Mouse (Mus musculus): ENCODE results near the gene Wscd2.

Gene Wscd2

DNA sequence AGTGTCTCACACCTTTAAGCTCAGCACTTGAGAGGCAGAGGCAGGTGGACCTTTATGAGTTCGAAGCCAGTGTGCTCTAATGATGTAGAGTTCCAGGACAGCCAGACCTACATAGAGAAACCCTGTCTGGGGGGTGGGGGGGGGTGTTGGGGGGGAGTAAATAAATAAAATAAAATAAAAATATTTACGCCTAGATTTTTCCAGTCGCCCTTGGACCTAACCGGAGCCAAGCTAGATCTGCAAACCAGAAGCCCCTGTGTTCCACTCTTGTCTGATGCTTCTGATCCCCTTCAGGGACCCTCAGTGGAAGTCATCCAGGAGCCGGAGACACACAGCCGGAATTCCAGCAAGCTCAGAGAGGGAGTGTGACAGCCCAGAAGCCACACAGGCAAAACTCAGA lies at the start of gene Wscd2:
Wscd2 (plus strand) TSS at position 301 of the 400 bp plus-strand sequence.
- DNase-seq: no peak

GRCm38 (mm10) chr5:113442180-113442579 lies 48.0 kb upstream of the Wscd2 start:
- DNase-seq: no peak

DNA sequence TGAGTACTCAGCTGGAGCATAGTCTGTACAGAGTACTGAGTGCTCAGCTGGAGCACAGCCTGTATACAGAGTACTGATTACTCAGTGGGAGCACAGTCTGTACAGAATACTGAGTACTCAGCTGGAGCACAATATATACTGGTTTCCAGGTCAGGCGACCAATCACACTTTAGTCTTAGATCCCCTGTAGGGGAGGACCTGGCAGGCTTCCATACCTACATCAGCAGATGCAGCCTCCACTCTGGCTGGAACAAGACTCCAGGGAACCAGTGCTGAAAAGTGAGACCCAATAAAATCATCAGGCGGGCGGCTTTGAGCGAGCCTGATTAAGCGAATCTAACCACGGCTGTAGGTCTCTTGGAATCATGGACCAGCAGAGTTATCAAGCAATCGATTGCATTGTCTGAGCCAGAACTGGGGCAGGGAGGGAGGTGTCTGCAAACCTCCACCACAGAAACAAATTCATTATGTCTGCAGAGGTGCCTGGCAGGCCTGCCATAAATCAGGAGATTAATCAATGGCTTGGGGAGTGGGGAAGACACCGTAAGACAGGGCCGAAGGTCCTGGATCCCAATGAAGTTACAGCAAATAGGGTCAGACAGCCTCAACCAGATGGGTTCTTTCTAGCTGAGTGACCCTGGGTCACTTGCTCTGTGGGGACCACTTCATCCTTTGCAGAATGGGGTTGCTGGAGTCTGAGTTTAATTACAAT lies 42.0 kb upstream of the Wscd2 start:
- no peak for DNase-seq

DNA sequence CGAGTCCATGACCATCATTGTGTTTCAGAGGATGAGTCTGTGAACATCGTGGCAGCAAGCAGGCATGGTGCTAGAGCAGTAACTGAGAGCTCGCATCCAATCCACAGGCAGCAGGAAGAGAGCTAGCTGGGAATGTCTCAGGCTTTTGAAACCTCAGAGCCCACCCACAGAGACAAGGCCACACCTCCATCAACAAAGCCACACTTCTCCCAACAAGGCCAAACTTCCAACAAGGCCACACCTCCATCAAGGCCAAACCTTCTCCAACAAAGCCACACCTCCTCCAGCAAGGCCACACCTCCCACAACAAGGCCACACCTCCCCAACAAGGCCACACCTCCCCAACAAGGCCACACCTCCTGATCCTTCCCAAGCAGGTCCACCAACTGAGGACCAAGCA lies 40.8 kb upstream of the Wscd2 start:
- no peak for DNase-seq

DNA sequence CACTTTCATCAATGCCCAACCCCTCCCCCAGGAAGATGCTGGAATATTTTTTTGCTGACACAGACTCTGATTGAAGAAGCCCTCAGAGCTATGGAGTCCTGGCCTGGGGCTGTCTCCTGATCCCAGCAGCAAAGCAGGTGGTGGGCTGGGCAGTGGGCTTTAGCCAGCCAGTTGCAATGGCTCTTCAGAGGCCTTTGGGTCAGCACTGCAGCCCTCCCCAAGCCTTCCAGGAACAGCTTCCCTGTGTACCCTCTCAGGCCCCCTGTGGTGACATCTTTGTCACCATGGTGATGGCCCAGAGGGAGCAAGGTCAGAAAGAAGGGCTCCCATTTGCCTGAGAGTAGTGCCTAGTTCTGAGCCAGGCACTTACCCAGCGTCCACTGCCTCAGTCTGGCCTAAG lies 37.4 kb upstream of the Wscd2 start:
- no peak for DNase-seq

- no peak for DNase-seq
Measured at GRCm38 (mm10) chr5:113453356-113453755, 36.8 kb upstream of the Wscd2 start.

DNA sequence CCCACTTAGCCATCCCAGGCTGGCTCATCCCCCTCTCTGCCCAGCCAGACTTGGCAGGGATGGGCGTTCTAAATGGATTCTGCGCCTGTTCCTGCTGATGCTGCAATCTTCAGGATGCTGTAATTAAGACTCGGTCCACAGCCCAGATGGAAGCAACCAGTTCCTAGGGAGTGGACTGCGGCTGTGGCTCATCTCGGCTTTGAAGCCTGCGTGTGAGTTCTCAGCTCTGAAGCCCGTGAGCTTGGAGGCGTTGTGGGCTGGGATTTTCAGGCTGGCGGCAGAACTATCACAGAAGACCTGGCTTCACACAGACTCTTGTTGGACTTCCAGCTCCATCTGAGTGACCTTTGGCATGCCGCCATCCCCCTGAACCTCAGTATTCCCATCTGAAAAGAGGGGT lies 34.1 kb upstream of the Wscd2 start:
- no peak for DNase-seq

DNA sequence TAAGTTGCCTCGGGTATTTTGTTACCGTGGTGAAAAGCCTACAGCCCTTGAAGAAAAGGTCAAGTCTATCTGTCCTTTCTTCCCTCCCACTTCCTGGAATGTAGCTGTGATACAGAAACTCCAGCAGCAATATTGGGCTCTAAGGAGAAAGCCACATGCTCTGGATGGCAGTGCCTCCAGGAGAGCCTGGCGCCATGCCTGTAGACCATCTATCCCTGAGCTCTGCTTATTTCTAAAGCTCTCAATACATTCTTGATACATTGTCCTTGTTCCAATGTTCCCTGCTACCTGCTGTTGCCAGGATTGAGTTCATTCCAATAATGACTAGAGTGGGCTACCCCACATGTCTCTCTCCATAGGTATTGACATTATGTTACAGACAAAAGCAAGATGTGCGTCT lies 33.4 kb upstream of the Wscd2 start:
- no peak for DNase-seq

GRCm38 (mm10) chr5:113457260-113457659 lies 32.9 kb upstream of the Wscd2 start:
- no peak for DNase-seq

GRCm38 (mm10) chr5:113459942-113460341 lies 30.2 kb upstream of the Wscd2 start:
- no peak for DNase-seq

DNA sequence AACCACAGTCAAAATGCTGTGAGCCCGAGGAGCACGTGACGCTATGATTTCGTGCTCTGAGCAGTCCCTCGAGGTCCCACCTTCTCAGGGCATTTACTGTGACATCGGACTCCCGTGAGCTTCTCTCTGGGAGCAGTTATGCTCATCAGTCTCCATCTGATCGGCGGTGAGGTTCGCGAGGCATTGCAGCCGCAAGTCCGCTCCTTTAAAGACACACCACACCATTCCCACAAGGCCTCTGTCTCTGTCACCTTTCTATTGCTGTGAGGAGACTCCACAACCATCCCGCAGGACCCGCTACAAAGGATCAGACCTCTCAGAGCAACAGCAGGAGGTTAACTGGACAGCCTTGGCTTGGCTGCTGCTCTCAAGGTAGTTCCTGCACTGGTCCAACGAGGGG lies 28.6 kb upstream of the Wscd2 start:
- DNase-seq: no peak

DNA sequence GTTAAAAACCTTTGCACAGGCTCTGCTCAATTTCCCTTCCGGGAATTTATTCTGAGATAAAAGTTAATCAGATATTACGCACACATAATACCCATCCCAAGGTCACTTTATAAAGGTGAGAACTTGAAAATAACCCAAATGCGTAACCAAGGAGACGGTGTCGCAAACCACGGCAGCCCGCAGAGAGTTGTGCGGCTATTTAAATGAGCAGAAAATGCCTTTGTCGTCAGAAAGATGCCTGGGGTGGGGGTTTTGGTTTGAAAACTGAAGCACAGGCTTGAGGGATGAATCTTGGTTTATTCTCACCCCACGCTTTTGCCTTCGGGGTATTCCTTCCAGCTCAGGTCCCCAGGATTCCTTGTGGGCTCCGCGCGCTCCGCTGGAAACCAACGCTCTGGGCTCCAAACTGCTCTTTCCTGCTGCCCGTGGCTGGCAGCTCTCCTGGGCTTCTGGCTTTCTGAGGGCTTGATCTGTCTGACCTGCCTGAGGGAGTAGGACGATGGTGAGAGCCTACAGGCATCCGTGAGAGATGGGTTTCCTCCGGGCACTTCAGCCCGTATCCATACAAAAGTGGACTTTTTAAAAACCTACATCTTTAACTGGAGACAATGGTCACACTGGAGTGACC lies 28.0 kb upstream of the Wscd2 start:
- DNase-seq: no peak

DNA sequence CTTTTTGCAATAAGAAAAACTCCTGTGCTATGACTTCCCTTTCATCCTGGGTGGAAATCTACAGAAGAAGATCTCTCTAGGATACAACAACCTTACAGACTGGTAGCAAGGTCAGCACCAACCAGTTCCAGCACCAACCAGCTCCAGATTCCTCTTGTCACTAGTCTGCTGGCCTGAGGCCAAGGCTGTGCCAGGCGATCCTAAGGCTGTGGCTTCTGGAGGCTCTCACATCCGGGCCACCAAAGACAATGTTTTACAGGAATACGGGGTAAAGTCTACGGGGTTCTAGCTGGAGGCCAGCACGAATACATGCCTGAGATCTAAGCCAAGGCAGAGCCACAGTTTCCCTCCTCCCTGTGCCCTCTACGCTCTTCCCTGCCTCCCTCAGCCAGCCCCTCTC lies 25.4 kb upstream of the Wscd2 start:
- DNase-seq: no peak

- DNase-seq: no peak
Measured at GRCm38 (mm10) chr5:113466536-113466935, 23.6 kb upstream of the Wscd2 start.

GRCm38 (mm10) chr5:113467072-113467471 lies 23.1 kb upstream of the Wscd2 start:
- DNase-seq: no peak

GRCm38 (mm10) chr5:113467765-113468164 lies 22.4 kb upstream of the Wscd2 start:
- no peak for DNase-seq

- no peak for DNase-seq
Measured at GRCm38 (mm10) chr5:113468625-113469024, 21.5 kb upstream of the Wscd2 start.

DNA sequence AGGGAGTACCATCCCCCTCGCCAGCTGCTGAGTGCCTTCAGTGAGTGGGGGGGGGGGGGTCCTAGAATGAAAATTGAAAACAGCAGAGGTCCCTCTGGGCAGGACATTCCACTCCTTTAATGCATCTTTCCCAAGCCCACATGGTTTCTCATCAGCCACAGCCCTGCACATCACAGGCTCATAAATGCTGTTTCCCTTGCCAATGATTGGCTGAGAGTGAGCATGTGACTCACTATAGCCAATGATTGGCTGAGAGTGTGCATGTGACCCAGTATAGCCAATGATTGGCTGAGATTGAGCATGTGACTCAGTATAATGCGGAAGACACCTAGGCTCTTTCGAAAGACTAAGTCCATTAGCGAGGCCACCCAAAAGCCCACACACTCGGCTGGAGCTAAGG lies 20.9 kb upstream of the Wscd2 start:
- DNase-seq: no peak

DNA sequence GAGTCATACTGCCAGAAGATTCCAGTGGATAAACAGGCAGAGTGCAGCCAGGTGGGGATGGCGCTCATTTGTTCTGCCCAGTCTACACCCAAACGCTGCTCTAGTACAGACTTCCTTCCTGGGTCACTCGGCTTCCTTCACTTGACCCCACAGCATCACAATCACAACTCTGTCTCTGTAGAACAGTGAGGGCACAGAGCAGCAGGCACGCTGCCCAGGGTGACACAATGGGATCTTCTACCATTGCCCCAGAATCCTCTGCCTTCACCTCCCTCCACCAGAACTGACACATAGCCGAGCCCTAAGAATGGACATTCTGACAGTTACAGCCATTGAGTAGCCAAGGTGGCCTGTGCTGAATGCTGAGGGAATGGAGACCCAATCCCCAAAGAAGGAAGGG lies 20.3 kb upstream of the Wscd2 start:
- no peak for DNase-seq

- peak; percentile 9 for DNase-seq
Measured at GRCm38 (mm10) chr5:113471417-113471816, 18.7 kb upstream of the Wscd2 start.

GRCm38 (mm10) chr5:113472339-113472738 lies 17.8 kb upstream of the Wscd2 start:
- DNase-seq: no peak

GRCm38 (mm10) chr5:113476816-113477215 lies 13.3 kb upstream of the Wscd2 start:
- DNase-seq: no peak

DNA sequence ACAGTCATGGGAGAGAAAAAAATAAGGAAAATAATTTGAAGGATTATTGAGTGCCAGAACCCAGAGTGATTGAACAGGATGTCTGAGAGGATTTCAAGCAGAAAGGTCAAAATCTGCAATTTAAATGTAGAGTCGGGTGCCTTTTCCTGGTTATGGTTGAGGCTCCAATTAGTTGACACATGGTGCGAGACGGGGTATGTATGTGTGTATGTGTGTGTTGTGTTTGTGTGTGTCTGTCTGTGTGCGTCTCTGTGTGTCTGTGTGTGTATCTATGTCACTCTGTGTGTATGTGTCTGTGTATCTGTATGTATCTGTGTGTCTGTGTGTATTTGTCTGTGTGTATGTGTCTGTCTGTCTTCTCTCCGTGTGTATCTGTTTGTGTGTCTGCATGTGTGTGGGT lies 11.1 kb upstream of the Wscd2 start:
- no peak for DNase-seq

- DNase-seq: no peak
Measured at GRCm38 (mm10) chr5:113480451-113480850, 9.7 kb upstream of the Wscd2 start.
